Mouse (Mus musculus): ENCODE results near the gene Capn12.

DNA sequence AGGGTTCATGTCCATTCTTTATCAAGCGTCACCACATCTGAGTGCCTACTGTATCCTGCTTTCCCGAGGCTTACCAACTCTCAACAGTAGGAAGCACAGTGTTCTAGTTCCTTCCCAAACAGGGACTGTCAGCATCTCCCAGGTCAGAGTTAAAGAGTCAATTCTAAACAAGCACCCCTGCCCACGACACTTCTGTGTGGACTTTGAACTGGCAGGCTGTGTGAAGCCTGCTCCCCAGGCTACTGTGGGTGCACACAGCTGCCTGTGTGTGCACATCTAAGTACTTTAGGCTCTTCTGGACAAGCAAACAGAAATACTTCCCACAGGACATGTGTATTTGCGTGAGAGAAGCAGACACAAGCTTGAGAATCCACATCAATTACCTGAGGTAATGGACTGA, 60.3 kb downstream of the Capn12 start:
- TF ChIP-seq POLR2A (IDR thresholded peaks at IDR 0.05; ENCODE audit: control insufficient read depth, low read depth, low read length) (no peak), CTCF (IDR thresholded peaks at IDR 0.05; ENCODE audit: control insufficient read depth, insufficient read depth, insufficient replicate concordance, low read depth, low read length) (no peak)

Measured in testis, adult 2 months (tissue).